Mouse (Mus musculus): ENCODE results near the gene Adra1b.

Gene Adra1b

GRCm38 (mm10) chr11:43895323-43895722 is 5.7 kb downstream of the Adra1b start:
- no peak for DNase-seq (ENCODE audit: low spot score)

DNA sequence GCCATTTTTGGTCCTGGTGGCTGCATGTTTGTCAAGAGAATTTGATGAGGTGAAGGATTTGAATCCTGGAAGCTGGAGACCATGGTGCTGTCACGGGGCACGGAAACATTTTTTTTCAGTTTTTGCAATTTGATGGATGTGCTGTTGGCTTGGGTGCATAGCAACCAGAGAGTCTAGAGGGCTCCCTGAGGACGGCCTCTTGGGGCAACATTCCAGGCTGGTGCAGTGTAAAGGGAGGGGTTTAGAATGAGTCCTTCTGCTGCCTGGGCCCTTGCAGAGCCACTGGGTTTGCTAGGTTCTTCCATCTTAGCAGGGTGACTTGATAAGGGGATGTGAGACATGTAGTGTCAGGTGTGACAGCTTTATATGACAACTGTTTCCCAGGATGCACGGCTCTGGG is 8.5 kb downstream of the Adra1b start:
- DNase-seq (ENCODE audit: low spot score) = no peak

GRCm38 (mm10) chr11:43891457-43891856 is 9.6 kb downstream of the Adra1b start:
- no peak for DNase-seq (ENCODE audit: low spot score)

DNA sequence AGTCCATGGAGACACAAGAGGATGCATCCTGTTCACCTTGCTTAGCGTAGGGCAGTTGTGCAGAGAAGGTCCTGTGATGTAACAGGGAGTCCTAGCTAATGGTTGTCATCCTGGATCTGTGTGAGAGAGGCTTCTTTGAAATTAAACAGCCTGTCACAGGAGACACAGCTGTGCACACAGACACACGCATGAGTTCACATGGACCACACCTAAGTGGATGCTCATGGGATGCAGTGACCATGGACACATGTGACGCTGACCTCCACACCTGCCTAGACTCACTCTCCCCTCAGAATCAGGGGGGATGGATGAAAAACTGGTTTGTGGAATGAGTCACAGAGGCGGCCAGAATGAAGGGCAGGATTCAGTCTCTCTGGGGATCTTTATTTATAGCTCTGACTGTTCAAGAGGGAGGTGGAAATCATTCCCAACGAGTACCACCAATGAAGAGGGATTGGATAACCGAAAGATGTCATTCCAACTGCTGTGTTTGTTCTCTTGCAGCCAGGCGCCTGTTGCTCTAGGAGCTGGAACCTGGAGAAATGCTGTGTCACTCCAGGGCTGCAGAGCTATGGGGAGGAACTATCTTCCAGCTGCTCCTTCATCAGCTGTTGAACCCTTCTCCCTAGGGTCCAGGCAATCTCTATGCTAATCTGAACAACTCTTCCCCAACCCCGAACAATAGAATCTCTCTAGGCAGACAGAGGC is 11.6 kb downstream of the Adra1b start:
- DNase-seq (ENCODE audit: low spot score) = no peak

GRCm38 (mm10) chr11:43888736-43889135 is 12.3 kb downstream of the Adra1b start:
- DNase-seq (ENCODE audit: low spot score) = no peak

DNA sequence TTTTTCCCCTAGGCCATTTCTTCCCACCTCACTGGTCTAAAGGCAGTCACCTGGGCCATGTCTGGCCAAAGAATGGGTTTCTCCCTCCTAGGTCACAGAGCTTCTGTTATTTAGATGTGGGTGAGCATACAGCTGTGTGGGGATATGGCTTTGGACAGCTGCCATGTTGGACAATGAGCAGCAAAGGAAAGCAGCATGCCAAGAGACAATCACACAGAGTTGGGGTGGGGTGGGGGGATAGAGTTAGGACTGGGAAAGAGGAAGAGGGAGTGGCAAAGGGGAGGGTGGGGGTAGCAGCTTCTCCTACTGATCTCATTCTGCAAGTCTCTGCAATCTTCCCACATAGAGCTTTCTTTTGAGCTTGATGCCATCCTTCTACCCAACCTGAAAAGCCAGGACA is 13.4 kb downstream of the Adra1b start:
- no peak for DNase-seq (ENCODE audit: low spot score)

- no peak for DNase-seq (ENCODE audit: low spot score)
Measured at GRCm38 (mm10) chr11:43884521-43884920, 16.5 kb downstream of the Adra1b start.

DNA sequence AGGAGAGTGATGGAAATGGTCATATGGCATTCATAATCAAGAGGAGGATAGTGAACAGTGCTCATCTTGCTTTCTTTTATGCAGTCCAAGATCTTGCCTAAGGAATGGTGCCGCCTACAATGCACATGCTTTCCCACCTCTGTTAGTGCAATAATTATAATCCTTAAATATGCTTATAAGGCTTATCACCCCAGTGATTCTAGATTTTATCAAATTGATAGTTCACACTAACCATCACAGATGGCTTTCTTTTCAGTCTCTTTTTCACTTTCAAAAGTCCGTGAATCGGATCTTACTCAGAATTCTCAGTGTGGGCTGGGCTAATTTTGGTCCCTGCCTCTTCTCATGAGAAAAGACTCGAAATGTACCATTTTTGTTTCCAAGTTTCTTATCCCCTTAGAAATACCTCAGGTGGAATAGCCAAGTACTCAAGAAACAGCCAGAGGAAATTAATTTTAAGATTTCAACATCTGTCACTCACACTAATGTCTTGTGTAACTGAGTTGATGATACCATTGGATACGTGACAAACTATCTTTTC is 17.3 kb downstream of the Adra1b start:
- DNase-seq (ENCODE audit: low spot score) = no peak

DNA sequence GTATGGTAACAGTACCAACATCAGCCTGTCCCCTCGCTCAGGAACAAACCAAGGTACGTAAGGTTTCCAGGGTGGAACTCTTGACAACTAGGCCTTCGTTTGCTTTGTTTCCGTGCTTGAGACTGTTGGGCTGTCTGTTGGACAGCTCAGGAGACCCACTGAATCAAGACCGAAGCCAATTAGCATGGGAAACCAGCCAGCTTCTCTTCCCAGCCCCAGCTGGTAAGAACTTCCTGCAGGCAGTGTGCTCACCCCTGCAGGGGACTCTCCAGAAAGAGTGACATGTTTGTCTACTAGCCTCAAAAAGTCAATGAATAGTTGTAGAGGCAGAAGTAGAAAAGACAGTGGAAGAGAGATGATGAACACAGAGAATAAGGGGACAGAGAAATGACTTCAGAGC is 23.8 kb downstream of the Adra1b start:
- no peak for DNase-seq (ENCODE audit: low spot score)

GRCm38 (mm10) chr11:43867721-43868281 is 33.2 kb downstream of the Adra1b start:
- DNase-seq (ENCODE audit: low spot score) = no peak

- DNase-seq (ENCODE audit: low spot score) = no peak
Measured at GRCm38 (mm10) chr11:43865298-43866165, 35.5 kb downstream of the Adra1b start.

GRCm38 (mm10) chr11:43853046-43853445 is 48.0 kb downstream of the Adra1b start:
- no peak for DNase-seq (ENCODE audit: low spot score)

- DNase-seq (ENCODE audit: low spot score) = no peak
Measured at GRCm38 (mm10) chr11:43848056-43848455, 53.0 kb downstream of the Adra1b start.

GRCm38 (mm10) chr11:43841596-43841995 is 59.4 kb downstream of the Adra1b start:
- no peak for DNase-seq (ENCODE audit: low spot score)

DNA sequence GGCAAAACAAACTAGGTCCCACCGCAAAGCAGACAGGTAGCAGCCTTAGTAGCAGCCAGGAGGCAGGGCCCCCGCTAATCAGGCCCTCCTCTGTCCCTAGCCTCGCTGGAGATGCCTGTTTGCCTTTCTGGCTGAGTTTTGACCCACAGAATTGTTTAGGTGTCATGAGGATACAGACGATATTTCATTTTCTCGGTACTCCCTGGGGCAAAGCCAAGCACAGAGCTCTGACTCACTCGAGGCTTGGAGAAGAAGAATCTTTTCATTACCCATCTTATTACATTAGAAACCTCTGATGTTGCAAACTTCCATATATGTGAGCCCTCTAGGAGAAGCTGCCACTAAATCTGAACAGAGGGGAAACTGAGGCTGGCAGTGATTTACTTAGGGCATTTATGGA is 60.5 kb downstream of the Adra1b start:
- no peak for DNase-seq (ENCODE audit: low spot score)

GRCm38 (mm10) chr11:43835880-43836740 is 64.9 kb downstream of the Adra1b start:
- DNase-seq (ENCODE audit: low spot score) = peak; percentile 72

GRCm38 (mm10) chr11:43835456-43835855 is 65.6 kb downstream of the Adra1b start:
- no peak for DNase-seq (ENCODE audit: low spot score)

DNA sequence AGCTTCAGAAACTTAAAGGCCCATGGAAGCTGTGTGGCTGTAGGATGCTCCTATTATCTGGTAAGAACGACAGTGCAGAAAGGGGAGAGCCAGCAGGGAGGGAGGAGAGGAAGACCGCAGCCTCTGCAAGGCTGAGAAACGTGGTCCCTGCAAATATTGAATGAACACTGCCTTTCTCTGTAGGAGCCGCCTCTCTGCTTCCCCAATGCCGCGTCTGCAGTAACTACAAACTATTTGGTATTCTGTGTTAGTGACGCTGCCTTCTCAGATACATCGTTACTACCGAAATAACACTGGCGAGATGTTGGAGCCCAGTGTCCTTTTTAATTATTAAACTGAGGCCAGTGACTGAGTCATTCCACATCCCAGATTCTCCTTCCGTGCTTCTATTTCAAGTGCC is 66.5 kb downstream of the Adra1b start:
- DNase-seq (ENCODE audit: low spot score) = no peak

DNA sequence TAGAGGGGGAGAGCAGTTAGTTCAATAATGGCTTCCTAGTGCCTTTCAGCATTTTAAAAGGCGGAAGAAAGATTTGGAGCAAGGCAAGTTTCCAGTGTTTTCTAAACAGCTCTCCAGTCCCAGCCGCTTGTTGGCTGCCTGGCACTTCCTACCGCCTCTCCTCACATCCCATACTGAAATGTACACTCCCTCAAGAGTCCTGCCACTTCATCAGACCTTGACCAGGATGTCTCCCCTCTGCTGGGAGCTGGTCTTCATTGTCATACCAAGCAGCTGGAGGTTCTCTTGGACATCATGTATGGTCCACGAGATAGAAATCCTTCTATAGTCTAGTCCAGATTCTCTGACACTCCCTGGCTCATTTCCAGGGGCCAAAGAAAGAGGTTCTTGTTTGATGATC is 69.5 kb downstream of the Adra1b start:
- no peak for DNase-seq (ENCODE audit: low spot score)

DNA sequence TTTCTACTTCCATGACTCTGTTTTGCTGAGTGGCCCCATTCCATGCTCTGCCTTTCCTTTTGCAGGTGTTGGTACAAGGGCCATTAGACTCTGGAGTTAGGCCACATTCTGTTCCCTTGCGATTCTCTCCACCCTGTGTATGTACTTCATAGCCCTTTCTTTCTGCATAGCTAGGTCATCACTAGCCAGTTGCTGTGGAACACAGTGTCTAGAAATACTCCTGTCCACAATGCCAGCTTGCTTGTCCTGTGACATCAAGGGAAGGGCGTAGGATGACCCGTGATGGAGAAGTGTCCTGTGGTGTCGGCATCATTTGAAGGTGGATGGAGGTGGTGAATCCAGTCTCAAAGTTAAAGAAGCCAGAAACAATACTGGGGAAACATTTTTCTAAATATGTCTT is 74.2 kb downstream of the Adra1b start:
- no peak for DNase-seq (ENCODE audit: low spot score)

- no peak for DNase-seq (ENCODE audit: low spot score)
Measured at GRCm38 (mm10) chr11:43823349-43823748, 77.7 kb downstream of the Adra1b start.
